Mouse (Mus musculus): ENCODE results near the gene Tnc.
"Not testable (repeated sequence)": the region's sequence is repeated elsewhere in the genome, so short reads cannot be mapped to it uniquely, and the experiment has no call there.

Gene Tnc

DNA sequence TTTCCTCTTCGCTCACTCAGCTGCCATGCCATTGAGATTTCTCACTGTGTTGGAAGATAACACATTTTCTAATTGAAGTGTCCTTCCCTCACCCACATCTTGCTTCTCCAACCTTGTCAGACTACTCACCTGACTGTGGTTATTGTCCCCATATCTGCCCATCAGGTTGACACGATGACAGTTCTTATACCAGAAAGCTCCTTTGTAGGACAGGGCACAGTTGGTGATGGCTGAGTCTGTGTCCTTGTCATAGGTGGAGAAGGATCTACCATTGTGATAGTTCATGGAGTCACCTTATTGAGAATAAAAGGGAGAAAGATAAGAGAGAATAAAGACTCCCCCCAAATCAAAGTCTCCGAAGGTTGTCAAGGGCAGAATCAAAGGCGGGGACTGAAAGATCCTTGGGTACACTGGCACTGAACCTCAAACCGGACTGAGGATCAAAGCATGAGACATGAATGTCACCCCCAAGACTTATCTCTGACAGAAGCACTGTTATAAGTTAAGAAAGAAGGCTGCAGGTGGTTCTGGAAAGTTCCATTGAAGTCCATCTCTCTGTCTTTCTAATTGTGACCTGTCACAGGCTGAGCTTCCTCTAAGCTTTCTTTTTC is 84.9 kb downstream of the Tnc start:
- no peak for DNase-seq

DNA sequence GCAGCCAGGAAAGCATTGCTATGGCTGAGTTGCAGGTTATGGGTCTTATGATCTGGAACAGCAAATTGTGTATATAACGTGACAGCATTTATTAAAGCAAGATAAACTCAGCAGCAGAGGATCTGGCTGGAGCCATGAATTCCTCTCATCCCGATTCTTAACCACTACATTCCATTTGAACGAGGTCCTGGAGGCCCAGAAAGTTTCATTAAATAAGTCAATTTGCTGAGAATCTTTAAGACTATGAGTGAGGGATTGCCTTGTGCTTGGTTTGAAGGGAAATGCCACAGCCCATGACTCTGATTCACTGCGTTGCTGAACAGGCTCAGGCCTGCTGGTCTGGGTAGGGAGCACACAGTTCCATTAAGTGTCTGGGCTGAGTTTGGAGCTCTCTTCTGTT is 88.2 kb downstream of the Tnc start:
- no peak for DNase-seq

DNA sequence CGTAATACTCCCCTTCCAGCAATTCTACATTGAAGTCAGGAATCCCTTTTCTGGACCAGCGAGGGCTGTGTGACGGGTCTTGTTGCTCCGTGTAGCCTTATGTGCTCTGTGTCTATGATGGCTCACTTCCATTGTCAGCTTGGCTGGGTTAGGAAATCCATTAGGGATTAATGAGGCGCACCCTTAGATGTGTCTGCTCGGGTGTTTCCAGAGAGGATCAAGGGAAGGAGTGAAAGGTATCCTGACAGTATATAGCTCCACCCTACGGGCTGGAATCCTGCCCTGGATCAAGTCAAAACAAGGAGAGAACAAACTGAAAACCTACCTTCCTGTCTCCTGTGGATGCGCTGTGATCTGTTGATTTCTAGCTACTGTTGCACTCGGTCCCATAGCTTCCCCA is 96.8 kb downstream of the Tnc start:
- no peak for DNase-seq

DNA sequence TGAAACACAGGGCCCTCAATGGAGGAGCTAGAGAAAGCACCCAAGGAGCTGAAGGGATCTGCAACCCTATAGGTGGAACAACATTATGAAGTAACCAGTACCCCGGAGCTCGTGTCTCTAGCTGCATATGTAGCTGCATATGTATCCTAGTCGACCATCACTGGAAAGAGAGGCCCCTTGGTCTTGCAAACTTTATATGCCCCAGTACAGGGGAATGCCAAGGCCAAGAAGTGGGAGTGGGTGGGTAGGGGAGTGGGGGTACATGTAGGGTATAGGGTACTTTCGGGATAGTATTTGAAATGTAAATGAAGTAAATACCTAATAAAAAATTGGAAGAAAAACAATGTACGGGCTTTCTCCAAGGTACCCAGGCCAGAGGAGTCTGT is 98.1 kb downstream of the Tnc start:
- not testable (repeated sequence) for DNase-seq

DNA sequence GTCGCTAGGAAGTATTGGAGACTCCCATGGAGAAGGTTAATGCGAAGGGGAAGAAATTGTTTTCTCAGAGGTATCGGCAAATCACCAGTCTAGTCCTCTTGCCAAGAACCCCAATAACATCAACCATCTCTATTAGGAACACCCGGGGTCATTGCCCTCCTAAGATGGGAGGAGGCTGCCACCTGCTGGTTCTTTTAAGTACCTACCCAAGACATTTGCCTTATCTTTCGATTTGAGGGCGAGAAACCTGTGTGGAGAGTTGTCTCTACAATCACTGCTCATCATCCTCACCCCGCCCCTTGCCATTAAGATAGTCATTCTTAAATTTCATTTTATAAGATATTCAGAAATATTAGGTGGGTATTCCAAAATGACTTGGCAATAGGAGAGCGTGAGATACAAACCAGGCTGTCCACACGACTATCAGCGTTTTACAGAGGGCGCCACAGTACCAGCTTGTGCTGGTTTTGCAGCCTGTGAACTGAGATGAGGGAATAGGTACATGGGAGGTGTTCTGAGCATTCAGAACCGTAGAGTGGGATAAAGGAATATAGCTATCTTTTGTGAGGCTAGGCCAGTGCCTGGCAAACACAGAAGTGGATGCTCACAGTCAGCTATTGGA is 98.6 kb downstream of the Tnc start:
- DNase-seq: peak; percentile 60

DNA sequence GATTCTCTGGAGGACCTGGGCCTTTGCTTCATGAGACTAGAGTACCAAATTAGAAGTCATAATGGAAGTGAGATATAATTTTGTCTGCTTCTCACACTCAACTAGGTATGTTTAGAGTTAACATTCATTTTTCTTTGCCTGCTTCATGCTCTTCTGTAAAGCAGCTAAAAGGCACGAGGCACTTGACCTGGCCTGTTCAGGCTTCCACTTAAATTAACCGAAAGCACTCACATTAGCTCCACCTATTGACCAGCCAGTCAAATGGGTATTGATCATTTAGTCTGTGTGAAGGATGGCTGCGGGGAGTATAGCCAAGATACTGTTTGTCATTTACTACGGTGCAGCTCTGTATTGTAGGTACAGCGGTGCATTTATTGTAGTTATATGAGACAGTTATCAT is 103.0 kb downstream of the Tnc start:
- no peak for DNase-seq

DNA sequence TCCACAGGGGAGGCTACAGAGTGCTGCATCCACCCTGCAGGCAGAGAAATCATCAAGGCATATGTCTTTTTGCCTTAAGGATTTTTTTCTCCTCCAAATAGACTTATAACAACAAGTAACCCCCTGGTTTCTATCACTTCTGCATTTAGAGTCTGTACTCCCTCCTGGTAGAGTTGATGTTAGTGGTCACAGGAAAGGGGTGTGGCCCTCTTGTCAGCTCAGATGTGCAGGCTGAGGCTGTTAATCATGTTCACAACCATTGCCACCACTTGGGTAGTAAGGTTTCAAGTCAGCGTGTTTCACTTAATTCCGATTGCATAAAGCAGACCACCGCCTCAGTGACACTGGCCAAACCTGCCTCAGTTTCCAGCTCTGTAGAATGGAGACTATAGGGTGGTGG is 103.9 kb downstream of the Tnc start:
- DNase-seq: no peak

DNA sequence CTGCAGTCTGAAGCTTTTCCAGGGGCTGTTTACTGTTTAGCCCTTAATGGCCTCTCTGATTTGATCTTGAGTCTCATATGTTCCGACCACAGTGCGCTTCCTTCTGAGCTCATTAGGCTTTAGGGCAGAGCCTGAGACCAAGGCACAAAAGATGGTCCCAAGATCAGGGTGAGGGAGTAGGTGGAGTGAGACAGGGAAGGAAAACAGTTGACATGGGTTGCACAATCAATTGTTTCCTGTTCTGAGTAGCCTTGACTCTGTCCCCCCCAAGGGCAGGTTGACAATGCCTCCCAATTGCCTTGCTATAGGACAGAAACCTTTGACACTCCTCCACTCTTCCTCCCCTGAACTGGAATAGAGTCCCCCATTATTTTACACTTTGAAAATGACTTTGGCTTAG is 105.4 kb downstream of the Tnc start:
- DNase-seq: no peak

DNA sequence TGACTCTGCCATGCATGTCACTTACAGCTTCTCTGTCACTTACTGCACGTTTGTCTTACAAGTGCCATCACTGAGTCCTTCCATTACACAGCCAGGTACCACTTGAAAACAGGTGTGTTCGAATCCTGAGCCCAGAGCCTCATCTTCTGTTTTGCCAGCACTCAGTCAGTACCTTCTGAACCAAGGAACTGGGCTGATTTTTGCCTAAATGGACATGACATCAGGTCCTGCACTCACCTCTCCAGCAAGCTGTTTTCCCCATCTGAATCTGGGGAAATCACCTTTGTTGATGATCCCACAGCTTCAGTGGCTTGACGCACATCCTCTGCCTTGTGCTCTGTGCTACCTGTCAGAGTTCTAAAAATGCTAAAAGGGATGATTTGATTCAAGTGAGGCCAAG is 107.4 kb downstream of the Tnc start:
- DNase-seq: no peak

DNA sequence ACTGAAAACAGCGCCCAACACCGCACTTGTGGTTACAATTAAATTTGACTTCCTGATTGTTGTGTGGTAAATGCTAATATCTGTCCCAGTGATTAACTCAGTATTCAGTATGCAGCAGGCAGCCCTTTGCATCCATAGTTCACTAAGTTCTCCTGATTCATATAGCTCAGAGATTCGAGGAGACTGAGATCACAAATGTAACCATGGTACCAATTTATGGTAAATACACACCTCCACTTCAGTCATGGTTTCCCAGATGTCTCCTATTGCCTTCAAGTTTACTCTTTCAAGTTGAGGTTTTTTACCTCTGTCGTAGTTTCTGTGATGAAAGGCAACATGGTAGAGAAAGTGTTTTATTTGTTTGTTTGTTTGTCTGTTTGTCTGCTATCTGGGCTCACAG is 110.9 kb downstream of the Tnc start:
- DNase-seq: no peak

DNA sequence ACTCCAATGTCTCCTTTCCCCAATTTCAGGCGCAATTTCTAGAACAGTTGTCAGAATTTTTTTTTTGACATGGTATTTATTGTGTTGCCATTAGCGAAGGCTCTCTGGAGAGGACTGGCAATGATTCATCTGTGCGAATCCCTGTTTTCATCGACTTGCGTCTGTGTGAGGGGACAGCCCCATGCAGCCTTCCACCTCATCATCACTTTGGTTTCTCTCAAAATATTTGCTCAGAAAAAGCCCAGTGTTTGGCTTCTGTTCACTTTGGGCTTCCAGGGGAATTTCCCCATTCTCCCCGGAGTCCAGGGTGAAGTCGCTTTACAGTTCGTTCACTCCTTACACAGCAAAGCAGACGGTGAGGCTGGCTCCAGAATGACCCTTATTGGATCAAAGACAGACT is 111.5 kb downstream of the Tnc start:
- DNase-seq: no peak

DNA sequence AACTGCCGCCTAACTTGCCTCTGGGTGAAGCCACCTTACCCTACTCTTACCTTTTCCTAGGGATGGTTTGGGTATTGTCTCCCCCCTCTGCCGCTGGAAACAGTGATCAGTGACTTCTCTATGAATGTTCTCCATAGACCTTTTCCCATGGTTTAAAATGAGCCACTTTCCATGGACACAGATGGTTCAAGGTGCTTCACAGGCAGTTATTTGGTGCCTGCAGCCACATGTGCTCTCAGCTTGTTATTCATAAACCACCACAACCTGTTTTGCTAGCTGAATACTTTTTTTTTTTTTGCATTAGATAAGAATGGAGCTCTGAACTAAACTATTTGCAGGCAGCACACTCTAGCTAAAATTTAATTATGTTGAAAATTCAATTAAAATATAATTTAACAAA is 116.0 kb downstream of the Tnc start:
- DNase-seq: no peak

DNA sequence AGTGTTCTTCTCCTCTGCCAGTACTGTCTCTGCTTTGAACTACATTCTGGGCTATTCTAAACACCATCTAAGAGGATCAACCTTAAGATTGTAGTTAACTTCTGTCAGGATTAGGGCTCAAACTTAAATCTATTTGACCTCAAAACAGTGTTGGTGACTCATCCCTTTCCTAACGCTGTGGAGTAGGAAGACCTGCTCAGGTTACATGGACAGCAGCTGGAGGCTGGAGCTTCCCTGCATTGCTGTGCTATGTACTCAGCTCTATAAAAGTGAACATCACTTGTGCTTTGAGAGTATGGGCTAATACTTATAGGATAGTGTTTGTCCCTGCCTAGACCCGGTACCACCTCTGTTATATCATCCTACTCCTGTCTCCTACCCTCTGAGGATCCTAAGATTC is 117.3 kb downstream of the Tnc start:
- no peak for DNase-seq

DNA sequence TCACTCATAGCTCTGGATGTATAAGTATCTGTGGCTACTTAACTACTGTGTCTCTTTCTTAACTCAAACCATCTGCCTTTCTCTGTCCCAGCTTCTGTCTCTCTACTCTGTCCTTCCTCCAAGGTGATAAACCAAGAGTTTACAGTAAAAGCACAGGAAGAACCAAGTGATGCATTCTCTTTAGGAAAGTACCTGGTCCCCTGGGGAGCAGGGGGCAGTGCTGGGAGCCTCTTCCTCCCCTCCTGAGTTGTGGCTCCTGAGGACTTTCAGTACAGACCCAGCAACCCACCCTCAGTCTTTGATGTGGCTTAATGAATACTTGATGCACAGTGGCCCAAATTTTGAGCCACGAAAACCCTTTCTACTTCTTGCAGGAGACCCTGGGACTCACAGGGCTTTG is 118.6 kb downstream of the Tnc start:
- DNase-seq: no peak

DNA sequence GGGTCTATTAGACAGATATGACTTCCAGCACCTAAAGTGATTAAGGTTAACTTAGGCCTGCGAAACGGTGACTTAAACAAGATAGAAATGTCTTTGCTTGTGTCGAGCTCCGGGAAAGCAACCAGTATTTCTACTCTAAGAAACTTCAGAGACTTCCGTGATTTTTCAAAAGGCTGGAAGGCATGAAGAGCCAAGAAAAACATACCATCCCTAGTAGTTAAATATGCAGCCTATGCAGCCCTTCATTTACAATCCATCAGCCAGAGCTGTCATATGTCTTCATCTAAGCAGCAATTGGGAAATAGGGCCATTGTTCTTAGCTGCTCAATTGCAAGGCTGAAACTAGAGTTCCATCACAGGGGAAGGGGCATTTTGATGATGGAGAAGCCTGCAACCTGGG is 129.6 kb downstream of the Tnc start:
- no peak for DNase-seq

DNA sequence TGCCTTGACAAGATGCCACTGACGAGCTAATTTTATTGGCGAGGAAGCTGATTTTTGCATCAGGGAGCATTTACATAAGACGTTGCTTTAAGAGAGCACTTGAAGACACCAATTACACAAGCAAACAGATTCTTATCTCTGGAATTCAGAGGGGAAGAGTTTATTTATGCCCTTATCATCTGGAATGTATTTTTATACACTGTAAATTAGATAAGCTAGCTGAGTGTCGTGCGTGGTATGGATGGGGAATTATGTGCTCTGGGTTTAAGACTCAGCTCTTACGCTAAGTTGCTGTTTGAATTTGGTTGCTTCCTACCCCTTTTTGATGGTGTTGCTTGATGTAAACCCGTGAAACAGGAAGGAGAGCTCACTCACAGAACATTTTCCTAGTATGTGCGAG is 130.1 kb downstream of the Tnc start:
- no peak for DNase-seq

DNA sequence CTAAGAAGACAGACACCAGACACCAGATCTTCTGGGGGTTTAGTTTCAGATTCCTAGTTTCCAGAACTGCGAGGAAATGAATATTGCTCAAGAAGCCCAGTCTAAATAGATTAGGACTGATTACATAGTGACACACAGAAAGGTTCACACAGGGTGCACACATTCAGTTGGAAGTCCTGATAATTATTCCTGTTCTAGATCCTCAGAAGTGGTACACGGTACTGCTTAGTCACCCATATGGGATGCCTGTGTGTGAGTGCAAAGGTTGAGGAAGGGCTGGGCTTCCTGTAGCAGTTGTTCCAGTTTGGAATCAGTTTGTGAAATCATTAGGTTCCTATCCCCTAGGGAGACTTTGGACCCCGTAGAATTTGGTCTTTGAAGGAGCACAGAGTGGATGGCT is 130.5 kb downstream of the Tnc start:
- no peak for DNase-seq
